Mouse (Mus musculus): ENCODE data around the gene Gm11983.
"Not testable (repeated sequence)": the region's sequence is repeated elsewhere in the genome, so short reads cannot be mapped to it uniquely, and the experiment has no call there.

The Gm11983 gene

GRCm38 (mm10) chr11:6837554-6837953, at the start of gene Gm11983:
Gene Gm11983, minus strand, starts transcription at chr11:6837654.
- no peak for DNase-seq (ENCODE audit: low spot score in 2 of 2)

- DNase-seq (ENCODE audit: low spot score in 2 of 2): not testable (repeated sequence)
Measured at GRCm38 (mm10) chr11:6883045-6883444, 45.6 kb upstream of the Gm11983 start.

GRCm38 (mm10) chr11:6881614-6882013, 44.2 kb upstream of the Gm11983 start:
- DNase-seq (ENCODE audit: low spot score in 2 of 2): no peak

GRCm38 (mm10) chr11:6877740-6878139, 40.3 kb upstream of the Gm11983 start:
- no peak for DNase-seq (ENCODE audit: low spot score in 2 of 2)

- no peak for DNase-seq (ENCODE audit: low spot score in 2 of 2)
Measured at GRCm38 (mm10) chr11:6870947-6871346, 33.5 kb upstream of the Gm11983 start.

GRCm38 (mm10) chr11:6865536-6865935, 28.1 kb upstream of the Gm11983 start:
- no peak for DNase-seq (ENCODE audit: low spot score in 2 of 2)

- DNase-seq (ENCODE audit: low spot score in 2 of 2): no peak
Measured at GRCm38 (mm10) chr11:6862185-6862584, 24.7 kb upstream of the Gm11983 start.

- no peak for DNase-seq (ENCODE audit: low spot score in 2 of 2)
Measured at GRCm38 (mm10) chr11:6859898-6860858, 22.7 kb upstream of the Gm11983 start.

GRCm38 (mm10) chr11:6859096-6859495, 21.6 kb upstream of the Gm11983 start:
- no peak for DNase-seq (ENCODE audit: low spot score in 2 of 2)

GRCm38 (mm10) chr11:6855942-6856341, 18.5 kb upstream of the Gm11983 start:
- DNase-seq (ENCODE audit: low spot score in 2 of 2): no peak

GRCm38 (mm10) chr11:6853366-6853765, 15.9 kb upstream of the Gm11983 start:
- not testable (repeated sequence) for DNase-seq (ENCODE audit: low spot score in 2 of 2)

GRCm38 (mm10) chr11:6843831-6844230, 6.4 kb upstream of the Gm11983 start:
- no peak for DNase-seq (ENCODE audit: low spot score in 2 of 2)

GRCm38 (mm10) chr11:6842160-6842559, 4.7 kb upstream of the Gm11983 start:
- peak in 1 of 2 experiments; percentile 45 for DNase-seq (ENCODE audit: low spot score in 2 of 2)

GRCm38 (mm10) chr11:6840775-6841174, 3.3 kb upstream of the Gm11983 start:
- peak in 1 of 2 experiments; percentile 44 for DNase-seq (ENCODE audit: low spot score in 2 of 2)

GRCm38 (mm10) chr11:6834636-6835035, 2.8 kb downstream of the Gm11983 start:
- DNase-seq (ENCODE audit: low spot score in 2 of 2): no peak

- DNase-seq (ENCODE audit: low spot score in 2 of 2): no peak
Measured at GRCm38 (mm10) chr11:6833731-6834130, 3.7 kb downstream of the Gm11983 start.

- no peak for DNase-seq (ENCODE audit: low spot score in 2 of 2)
Measured at GRCm38 (mm10) chr11:6831931-6832330, 5.5 kb downstream of the Gm11983 start.

- DNase-seq (ENCODE audit: low spot score in 2 of 2): no peak
Measured at GRCm38 (mm10) chr11:6828196-6828595, 9.3 kb downstream of the Gm11983 start.

GRCm38 (mm10) chr11:6826157-6826556, 11.3 kb downstream of the Gm11983 start:
- DNase-seq (ENCODE audit: low spot score in 2 of 2): no peak

GRCm38 (mm10) chr11:6823176-6823575, 14.3 kb downstream of the Gm11983 start:
- DNase-seq (ENCODE audit: low spot score in 2 of 2): no peak

GRCm38 (mm10) chr11:6814486-6814885, 23.0 kb downstream of the Gm11983 start:
- DNase-seq (ENCODE audit: low spot score in 2 of 2): no peak

GRCm38 (mm10) chr11:6802879-6803278, 34.6 kb downstream of the Gm11983 start:
- DNase-seq (ENCODE audit: low spot score in 2 of 2): not testable (repeated sequence)

- no peak for DNase-seq (ENCODE audit: low spot score in 2 of 2)
Measured at GRCm38 (mm10) chr11:6790690-6791089, 46.8 kb downstream of the Gm11983 start.

All from right cerebral cortex, postnatal 10 days (tissue).